Mouse (Mus musculus) liver, postnatal 0 days (tissue): Measurements from ENCODE around the gene Atp2b2. TPM values are rescaled to one million over a fixed set of nuclear protein-coding genes. Genes with fewer than 3 reads are reported as not detected.

Experiments
- ATAC-seq: fragments of 200-750 bp; cut with Nextera tagmentation; 2 replicates; pipeline ENCODE4 v1.8.0; 2017; ENCODE audit warnings: mild to moderate bottlenecking, moderate library complexity
- DNase-seq: peaks from one replicate; pipeline ENCODE4 v3.0.0-alpha.2; 2016
- H3K27ac ChIP-seq: fragments of 300-500 bp; sonication (generic); 2 replicates; pipeline ENCODE4 v1.5.1; 2014; ENCODE audit warnings: antibody characterized with exemption, moderate library complexity, mild to moderate bottlenecking, low read depth
- H3K27me3 ChIP-seq: fragments of 300-500 bp; sonication (generic); 2 replicates; pipeline ENCODE4 v1.6.1; 2014; ENCODE audit warnings: low read length, control low read depth, mixed read lengths; ENCODE audit not compliant: insufficient read depth
- H3K36me3 ChIP-seq: fragments of 300-500 bp; sonication (generic); replicated peaks from 2 replicates; pipeline ENCODE4 v1.6.1; 2014; ENCODE audit warnings: mild to moderate bottlenecking, control low read depth, low read length, moderate library complexity, mixed read lengths; ENCODE audit not compliant: insufficient read depth
- H3K4me1 ChIP-seq: fragments of 300-500 bp; sonication (generic); 2 replicates; pipeline ENCODE4 v1.6.1; 2014; ENCODE audit warnings: antibody characterized with exemption, mild to moderate bottlenecking, control low read depth; ENCODE audit not compliant: insufficient read depth
- H3K4me2 ChIP-seq: fragments of 300-500 bp; sonication (generic); 2 replicates; pipeline ENCODE4 v1.6.1; 2014; ENCODE audit warnings: low read depth, mild to moderate bottlenecking, low read length, moderate library complexity, mixed read lengths
- H3K4me3 ChIP-seq: fragments of 300-500 bp; sonication (generic); 2 replicates; pipeline ENCODE4 v1.5.1; 2014; ENCODE audit warnings: low read depth, low read length
- H3K9ac ChIP-seq: fragments of 300-500 bp; sonication (generic); replicated peaks from 2 replicates; pipeline ENCODE4 v1.6.1; 2014; ENCODE audit warnings: mild to moderate bottlenecking, moderate library complexity
- H3K9me3 ChIP-seq: fragments of 300-500 bp; sonication (generic); 2 replicates; pipeline ENCODE4 v1.6.1; 2016; ENCODE audit warnings: mild to moderate bottlenecking, control low read depth, low read length, mixed read lengths
- CTCF ChIP-seq: sonication (generic); IDR thresholded peaks from 2 replicates; pipeline ENCODE4 v1.5.1; 2016; ENCODE audit warnings: antibody characterized with exemption, low read depth
- EP300 ChIP-seq: IDR thresholded peaks from 2 replicates; pipeline ENCODE4 v1.6.1; 2016; ENCODE audit warnings: antibody characterized with exemption, low read depth, mild to moderate bottlenecking
- WGBS: fragments of 180-500 bp; shearing (Covaris S2); extraction: QIAGEN DNeasy Blood & Tissue Kit; methylation state at CpG from one replicate; pipeline ENCODE4 v1.1.7; 2014; ENCODE audit not compliant: insufficient replicate concordance; 5-methylcytosine and 5-hydroxymethylcytosine counted together
- polyA plus RNA-seq: library from polyadenylated mRNA; unstranded; fragments of >200 nt; fragmentation: Nextera tagmentation; extraction: Ambion mirVana; gene quantifications from 2 replicates; pipeline ENCODE4 v1.2.1, GENCODE M21; 2015

Atp2b2 gene
- polyA plus RNA-seq, 1 experiment from 2014 or later = 0.41 TPM

DNA sequence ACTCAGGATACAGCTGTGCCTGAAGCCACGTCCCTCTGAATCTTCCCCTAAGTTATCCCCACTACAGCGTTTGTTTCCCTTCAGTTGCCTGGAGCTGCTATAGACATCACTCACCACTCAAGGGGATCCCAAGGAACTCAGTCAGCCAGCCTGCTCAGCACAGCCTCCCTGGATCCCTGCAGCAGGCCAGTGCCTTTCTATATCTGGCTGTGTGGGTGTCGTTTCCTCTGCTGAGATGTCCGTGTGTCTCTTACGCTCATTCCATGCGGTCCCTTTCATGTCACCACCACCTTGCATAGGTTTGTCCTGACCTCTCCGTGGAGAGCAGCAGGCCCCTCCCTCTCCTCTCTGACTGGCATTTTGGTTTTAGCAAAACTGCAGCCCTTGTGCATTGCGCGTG, 171.6 kb downstream of the Atp2b2 start:
- no peak overlapping the region for H3K4me2 ChIP-seq
- H3K9me3 ChIP-seq = no peaks in the 10 kb centered on the region
- no peak for ATAC-seq
- no peak overlapping the region for H3K27ac ChIP-seq
- DNase-seq = no peak
- no peaks in the 10 kb centered on the region for H3K27me3 ChIP-seq
- 68% methylated on average over 9 of the region's 9 CpGs for WGBS
- no peak overlapping the region for H3K4me3 ChIP-seq
- H3K4me1 ChIP-seq = peaks cover 3% of the 10 kb centered on the region; the same call in 1 of the 2 replicates
- no peak for TF ChIP-seq CTCF
- no peak for TF ChIP-seq EP300
- no peak overlapping the region for H3K9ac ChIP-seq
- no peaks in the 10 kb centered on the region for H3K36me3 ChIP-seq

DNA sequence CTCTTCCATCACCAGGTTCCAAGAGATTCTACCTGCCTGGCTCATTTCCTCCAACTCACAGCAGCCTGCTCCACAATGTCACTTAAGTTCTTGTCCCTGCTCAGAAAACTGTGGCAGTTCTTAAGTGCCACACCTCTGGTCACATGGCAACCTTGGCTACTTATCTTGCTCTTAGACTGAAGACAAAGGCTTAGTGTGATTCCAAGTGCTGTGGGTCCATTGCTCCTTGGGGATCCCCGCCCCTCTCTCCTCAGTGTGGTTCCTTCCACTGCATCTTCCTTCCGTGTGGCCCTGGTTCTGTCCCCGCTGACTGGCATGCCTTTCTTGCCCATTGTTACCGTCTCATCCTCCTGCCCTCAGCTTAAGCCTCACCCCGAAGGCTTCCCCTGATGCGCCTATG, 173.9 kb downstream of the Atp2b2 start:
- Histone ChIP-seq H3K4me2 (no peak overlapping the region), H3K4me3 (no peak overlapping the region)
- ATAC-seq = no peak

DNA sequence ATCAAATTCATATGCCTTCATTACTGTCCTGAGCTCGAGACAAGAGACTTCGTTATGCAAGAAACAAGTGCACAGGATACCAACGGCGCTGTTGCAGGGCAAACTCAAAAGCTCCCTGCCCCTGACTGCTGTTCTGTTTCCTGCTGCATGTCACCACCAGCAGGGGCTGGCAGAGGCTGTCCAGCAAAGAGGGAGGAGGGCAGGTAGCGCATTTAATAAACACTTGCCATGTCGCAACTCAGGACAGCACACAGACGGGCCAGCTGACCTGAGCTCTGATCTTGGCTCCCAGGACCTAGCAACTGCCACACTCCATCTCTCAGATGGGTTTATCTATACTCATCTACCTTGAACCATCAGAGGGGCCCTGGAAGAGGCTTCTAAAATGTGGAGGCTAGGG, 176.7 kb downstream of the Atp2b2 start:
- WGBS = 52% methylated on average over 7 of the region's 7 CpGs
- Histone ChIP-seq H3K4me3 (no peak overlapping the region), H3K27me3 (no peaks in the 10 kb centered on the region), H3K4me2 (peak overlapping the region; percentile 29; the same call in 1 of the 2 replicates), H3K36me3 (no peaks in the 10 kb centered on the region), H3K4me1 (peaks cover 3% of the 10 kb centered on the region; the same call in 1 of the 2 replicates), H3K27ac (no peak overlapping the region), H3K9me3 (no peaks in the 10 kb centered on the region), H3K9ac (no peak overlapping the region)
- TF ChIP-seq EP300 (no peak), CTCF (peak; percentile 58)
- ATAC-seq (peak; percentile 89), DNase-seq (peak; percentile 44)

More for the DNA sequence above, 173.9 kb downstream of the Atp2b2 start:
- H3K27ac ChIP-seq = no peak overlapping the region
- no peak for DNase-seq
- H3K9me3 ChIP-seq = no peaks in the 10 kb centered on the region
- H3K4me1 ChIP-seq = peaks cover 3% of the 10 kb centered on the region; the same call in 1 of the 2 replicates
- no peak overlapping the region for H3K9ac ChIP-seq
- H3K36me3 ChIP-seq = no peaks in the 10 kb centered on the region
- no peaks in the 10 kb centered on the region for H3K27me3 ChIP-seq
- no peak for TF ChIP-seq CTCF
- no peak for TF ChIP-seq EP300
- WGBS = 66% methylated on average over 6 of the region's 6 CpGs

- ATAC-seq = no peak
Observed at GRCm38 (mm10) chr6:113864812-113865211, 177.6 kb downstream of the Atp2b2 start.

DNA sequence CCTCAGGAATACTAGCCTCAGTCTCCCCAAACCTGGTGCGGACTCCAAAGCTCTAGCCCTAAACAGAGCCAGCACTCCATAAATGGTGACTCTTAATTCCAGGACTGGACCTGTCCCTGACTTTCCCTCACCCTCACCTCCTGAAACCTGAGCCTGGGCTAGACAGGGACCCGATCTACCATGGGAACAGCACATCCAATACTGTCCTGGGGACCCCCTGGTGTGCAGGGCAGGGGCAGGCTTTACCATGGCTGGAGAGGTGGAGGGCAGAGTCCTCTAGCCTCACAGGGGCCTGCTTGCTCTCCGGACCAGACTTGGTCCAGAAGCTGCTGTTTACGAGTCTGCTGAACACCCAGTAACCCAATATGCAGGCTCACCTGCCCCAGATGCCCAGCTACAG, 179.5 kb downstream of the Atp2b2 start:
- H3K4me1 ChIP-seq = peaks cover 3% of the 10 kb centered on the region; the same call in 1 of the 2 replicates
- H3K9ac ChIP-seq = no peak overlapping the region
- DNase-seq = no peak
- H3K9me3 ChIP-seq = no peaks in the 10 kb centered on the region
- no peak for TF ChIP-seq EP300
- TF ChIP-seq CTCF = no peak
- no peak overlapping the region for H3K4me2 ChIP-seq
- no peak overlapping the region for H3K4me3 ChIP-seq
- no peak overlapping the region for H3K27ac ChIP-seq
- no peaks in the 10 kb centered on the region for H3K27me3 ChIP-seq
- no peaks in the 10 kb centered on the region for H3K36me3 ChIP-seq
- ATAC-seq = no peak
- 70% methylated on average over 4 of the region's 4 CpGs for WGBS

More at GRCm38 (mm10) chr6:113864812-113865211, 177.6 kb downstream of the Atp2b2 start:
- 44% methylated on average over 6 of the region's 8 CpGs for WGBS
- no peaks in the 10 kb centered on the region for H3K27me3 ChIP-seq
- H3K9me3 ChIP-seq = no peaks in the 10 kb centered on the region
- H3K4me3 ChIP-seq = no peak overlapping the region
- no peak overlapping the region for H3K4me2 ChIP-seq
- H3K4me1 ChIP-seq = peaks cover 3% of the 10 kb centered on the region; the same call in 1 of the 2 replicates
- no peak for TF ChIP-seq CTCF
- no peak for TF ChIP-seq EP300
- no peak overlapping the region for H3K9ac ChIP-seq
- no peak for DNase-seq
- H3K27ac ChIP-seq = no peak overlapping the region
- no peaks in the 10 kb centered on the region for H3K36me3 ChIP-seq

GRCm38 (mm10) chr6:113861938-113862337, 180.5 kb downstream of the Atp2b2 start:
- H3K4me1 ChIP-seq = peaks cover 3% of the 10 kb centered on the region; the same call in 1 of the 2 replicates
- H3K27me3 ChIP-seq = no peaks in the 10 kb centered on the region
- no peak for ATAC-seq
- no peaks in the 10 kb centered on the region for H3K9me3 ChIP-seq
- DNase-seq = no peak
- no peak overlapping the region for H3K27ac ChIP-seq
- no peak overlapping the region for H3K9ac ChIP-seq
- TF ChIP-seq CTCF (no peak), EP300 (no peak)
- H3K4me2 ChIP-seq = no peak overlapping the region
- no peaks in the 10 kb centered on the region for H3K36me3 ChIP-seq
- WGBS = 74% methylated on average over 3 of the region's 3 CpGs
- H3K4me3 ChIP-seq = no peak overlapping the region
